Mouse (Mus musculus): Measurements from ENCODE around the gene Grik5. TPM values are rescaled to one million over a fixed set of nuclear protein-coding genes. Genes with fewer than 3 reads are reported as not detected.

The Grik5 gene
- polyA plus RNA-seq, 1 experiment from 2014 or later = 0.82 TPM

GRCm38 (mm10) chr7:24980439-24980838 lies 91.7 kb downstream of the Grik5 start:
- H3K27ac ChIP-seq (replicated peaks) = no peak overlapping the region
- H3K4me1 ChIP-seq (replicated peaks) = no peaks in the 10 kb centered on the region
- H3K4me3 ChIP-seq (replicated peaks) = no peak overlapping the region
- H3K36me3 ChIP-seq (replicated peaks) = no peaks in the 10 kb centered on the region
- H3K27me3 ChIP-seq = no peaks in the 10 kb centered on the region
- no peak overlapping the region for H3K4me2 ChIP-seq
- no peak overlapping the region for H3K9ac ChIP-seq
- WGBS (ENCODE audit: insufficient replicate concordance) = 61% methylated on average over 7 of the region's 7 CpGs
- H3K9me3 ChIP-seq (replicated peaks) = no peaks in the 10 kb centered on the region
- no peak for ATAC-seq (ENCODE audit: insufficient read depth)

GRCm38 (mm10) chr7:24978781-24979180 lies 93.4 kb downstream of the Grik5 start:
- WGBS (ENCODE audit: insufficient replicate concordance) = 17% methylated on average over 7 of the region's 7 CpGs
- Histone ChIP-seq H3K27ac (replicated peaks) (no peak overlapping the region), H3K4me1 (replicated peaks) (0 out of 2 replicates have a peak, but pooled peaks cover 6% of the 10 kb centered on the region), H3K9ac (no peak overlapping the region), H3K27me3 (no peaks in the 10 kb centered on the region), H3K9me3 (replicated peaks) (no peaks in the 10 kb centered on the region), H3K4me2 (no peak overlapping the region), H3K36me3 (replicated peaks) (no peaks in the 10 kb centered on the region), H3K4me3 (replicated peaks) (no peak overlapping the region)
- ATAC-seq (ENCODE audit: insufficient read depth) = no peak

DNA sequence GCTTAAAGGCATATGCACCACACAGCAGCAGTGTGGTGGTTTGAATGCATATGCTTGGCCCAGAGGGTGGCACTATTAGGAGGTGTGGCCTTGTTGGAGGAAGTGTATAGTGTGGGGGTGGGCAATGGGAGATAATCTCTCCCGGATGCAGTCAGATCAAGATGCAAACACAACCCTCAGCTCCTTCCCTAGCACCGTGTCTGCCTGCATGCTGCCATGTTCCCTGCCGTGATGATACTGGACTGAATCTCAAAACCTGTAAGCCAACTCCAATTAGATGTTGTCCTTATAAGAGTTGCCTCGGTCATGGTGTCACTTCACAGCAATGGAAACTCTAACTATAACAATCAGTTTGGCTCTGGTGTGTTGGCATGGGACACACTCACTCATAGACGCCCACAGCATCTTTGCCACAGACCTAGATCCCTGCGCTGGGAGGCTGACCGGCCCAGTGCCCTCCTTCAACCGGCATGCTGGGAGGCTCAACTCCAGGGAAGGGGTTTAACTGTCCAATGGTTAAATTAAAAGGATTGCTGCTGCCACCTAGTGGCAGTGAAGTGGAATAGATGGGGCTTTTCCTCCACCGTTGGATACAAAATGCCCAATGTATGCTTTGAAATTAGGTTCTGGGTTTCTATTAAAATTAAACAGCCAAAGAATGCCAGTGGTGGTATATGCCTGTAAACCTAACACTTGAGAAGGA lies 97.1 kb downstream of the Grik5 start:
- Histone ChIP-seq H3K36me3 (replicated peaks) (no peaks in the 10 kb centered on the region), H3K4me2 (peak overlapping the region; percentile 25; the same call in 1 of the 2 replicates), H3K9me3 (replicated peaks) (no peaks in the 10 kb centered on the region), H3K27ac (replicated peaks) (no peak overlapping the region), H3K27me3 (no peaks in the 10 kb centered on the region), H3K4me3 (replicated peaks) (no peak overlapping the region), H3K4me1 (replicated peaks) (peaks cover 30% of the 10 kb centered on the region), H3K9ac (no peak overlapping the region)
- WGBS (ENCODE audit: insufficient replicate concordance) = 18% methylated on average over 9 of the region's 9 CpGs
- ATAC-seq (ENCODE audit: insufficient read depth) = no peak

GRCm38 (mm10) chr7:24973902-24974301 lies 98.2 kb downstream of the Grik5 start:
- Histone ChIP-seq H3K4me3 (replicated peaks) (no peak overlapping the region), H3K9me3 (replicated peaks) (no peaks in the 10 kb centered on the region), H3K27ac (replicated peaks) (no peak overlapping the region), H3K4me2 (no peak overlapping the region), H3K27me3 (no peaks in the 10 kb centered on the region), H3K9ac (no peak overlapping the region), H3K36me3 (replicated peaks) (peaks cover 7% of the 10 kb centered on the region; the same call in 1 of the 2 replicates), H3K4me1 (replicated peaks) (peaks cover 30% of the 10 kb centered on the region)
- 60% methylated on average over 5 of the region's 5 CpGs for WGBS (ENCODE audit: insufficient replicate concordance)
- ATAC-seq (ENCODE audit: insufficient read depth) = no peak

DNA sequence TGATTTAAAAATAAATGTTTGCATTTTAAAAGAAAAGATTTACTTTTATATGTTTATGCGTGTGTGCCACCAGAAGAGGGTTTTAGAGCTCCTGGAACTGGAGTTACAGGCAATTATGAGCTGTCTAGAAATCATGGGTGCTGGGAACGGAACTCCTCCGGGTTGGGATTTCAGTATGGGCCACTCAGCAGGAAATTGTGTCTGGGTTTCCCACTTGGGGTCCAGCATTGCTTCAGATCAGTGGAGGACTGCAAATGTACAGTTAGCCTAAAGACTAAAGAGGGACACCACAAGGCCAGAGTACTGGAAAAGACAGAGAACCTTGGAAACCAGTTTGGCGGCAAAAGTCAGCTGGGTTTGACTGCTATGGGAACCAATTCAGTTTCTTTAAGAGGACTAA lies 98.9 kb downstream of the Grik5 start:
- Histone ChIP-seq H3K4me2 (peak overlapping the region; percentile 95), H3K27ac (replicated peaks) (no peak overlapping the region), H3K36me3 (replicated peaks) (peaks cover 7% of the 10 kb centered on the region; the same call in 1 of the 2 replicates), H3K9ac (no peak overlapping the region), H3K4me1 (replicated peaks) (peaks cover 30% of the 10 kb centered on the region), H3K4me3 (replicated peaks) (peak overlapping the region; percentile 72; the same call in 1 of the 2 replicates), H3K9me3 (replicated peaks) (no peaks in the 10 kb centered on the region), H3K27me3 (no peaks in the 10 kb centered on the region)
- no peak for ATAC-seq (ENCODE audit: insufficient read depth)
- WGBS (ENCODE audit: insufficient replicate concordance) = 74% methylated on average over 4 of the region's 4 CpGs

DNA sequence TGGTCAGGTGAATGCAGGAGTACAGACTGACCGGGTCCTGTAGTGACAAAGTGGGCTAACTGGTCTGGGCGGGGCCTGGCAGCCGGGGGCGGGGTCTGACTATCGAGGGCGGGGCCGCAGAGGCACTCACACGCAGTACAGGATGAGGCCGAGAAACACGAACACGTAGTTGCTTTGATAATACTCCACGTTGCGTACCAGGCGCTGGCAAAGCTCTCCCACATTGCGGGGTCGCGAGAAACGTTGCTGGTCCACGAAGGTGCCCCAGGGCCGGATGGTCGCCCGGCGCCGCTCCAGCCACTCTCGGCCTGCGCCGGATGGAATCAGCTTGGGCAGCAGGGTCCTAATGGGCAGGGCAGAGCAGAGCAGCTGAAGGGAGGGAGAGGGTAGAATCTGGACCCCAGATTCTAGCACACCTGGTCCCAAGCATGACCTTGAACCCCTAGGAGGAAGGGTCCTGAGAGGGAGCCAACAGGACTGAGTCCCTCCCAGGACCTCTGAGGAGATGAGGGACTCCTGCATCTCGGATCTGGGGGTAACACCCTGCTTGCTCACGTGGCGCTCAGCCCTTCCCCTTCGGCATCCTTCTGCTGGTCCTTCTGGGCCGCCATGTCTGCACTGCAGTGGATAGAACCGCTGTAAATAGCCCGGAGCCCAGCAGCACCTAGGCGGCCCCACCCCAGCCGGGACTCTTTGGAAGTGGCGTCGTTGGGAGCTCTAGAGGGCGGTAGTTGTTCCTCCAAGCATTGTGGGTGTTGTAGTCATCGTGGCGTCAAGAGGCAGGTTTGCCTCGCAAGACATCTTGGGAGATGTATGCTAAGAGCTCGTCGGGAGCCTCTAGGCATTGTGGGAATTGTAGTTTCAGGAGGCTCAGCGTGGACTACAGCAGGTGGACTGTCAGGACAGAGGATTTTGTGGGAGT lies 99.9 kb downstream of the Grik5 start, which contains the start of gene Rabac1:
TSS of gene Rabac1 (minus strand) at position 783 of the 922 bp plus-strand sequence.
- ATAC-seq (ENCODE audit: insufficient read depth) = peak; percentile 93
- WGBS (ENCODE audit: insufficient replicate concordance) = under 1% methylated on average over 45 of the region's 45 CpGs

DNA sequence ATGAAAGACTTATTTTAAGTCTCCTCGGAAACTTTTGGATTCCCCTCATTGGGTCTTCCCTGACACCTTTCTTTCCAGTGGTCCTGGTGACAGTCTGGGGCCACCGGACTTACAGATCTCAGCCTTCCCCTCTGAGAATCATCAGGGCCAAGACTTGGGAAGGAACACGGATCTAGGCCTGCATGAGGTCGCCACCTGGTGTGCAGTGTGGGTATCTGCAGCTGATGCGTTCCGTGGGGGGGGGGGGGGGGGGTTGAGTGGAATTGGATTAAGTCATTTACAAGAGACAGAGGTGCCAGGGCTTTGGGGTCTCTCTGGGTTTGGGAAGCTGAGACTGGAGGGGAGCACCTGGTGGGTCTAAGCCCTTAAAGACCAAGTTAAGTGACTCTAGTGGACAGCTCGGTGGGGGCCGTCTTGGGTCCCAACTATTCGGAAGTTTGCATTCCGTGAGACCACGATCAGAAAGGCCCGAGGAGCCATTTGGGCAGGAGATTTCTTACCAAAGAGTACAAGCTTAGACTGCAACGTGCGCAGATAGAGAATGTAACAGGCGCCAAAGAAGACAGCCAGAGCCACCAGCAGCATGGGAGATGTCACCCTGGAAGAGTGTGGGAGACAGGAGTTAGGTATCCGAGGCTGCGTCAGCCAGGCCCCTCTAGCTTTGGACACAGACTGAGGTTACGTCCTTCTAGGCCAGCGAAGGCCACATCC lies 100.7 kb downstream of the Grik5 start:
- 9% methylated on average over 19 of the region's 19 CpGs for WGBS (ENCODE audit: insufficient replicate concordance)
- H3K27ac ChIP-seq (replicated peaks) = peak overlapping the region; percentile 85
- H3K27me3 ChIP-seq = no peaks in the 10 kb centered on the region
- peak overlapping the region; percentile 95 for H3K4me2 ChIP-seq
- ATAC-seq (ENCODE audit: insufficient read depth) = no peak; the same call in 1 of the 2 replicates
- no peaks in the 10 kb centered on the region for H3K9me3 ChIP-seq (replicated peaks)
- peak overlapping the region; percentile 72 for H3K4me3 ChIP-seq (replicated peaks)
- H3K9ac ChIP-seq = peak overlapping the region; percentile 74; the same call in 1 of the 2 replicates
- peaks cover 30% of the 10 kb centered on the region for H3K4me1 ChIP-seq (replicated peaks)
- peaks cover 7% of the 10 kb centered on the region; the same call in 1 of the 2 replicates for H3K36me3 ChIP-seq (replicated peaks)

More for the DNA sequence above, 99.9 kb downstream of the Grik5 start, which contains the start of gene Rabac1:
- peak within 1 kb of the TSS; percentile 95 for H3K4me2 ChIP-seq
- no peaks in the 10 kb centered on the region for H3K27me3 ChIP-seq
- peaks cover 7% of the 10 kb centered on the region; the same call in 1 of the 2 replicates for H3K36me3 ChIP-seq (replicated peaks)
- H3K4me3 ChIP-seq (replicated peaks) = peak within 1 kb of the TSS; percentile 72
- H3K27ac ChIP-seq (replicated peaks) = peak within 1 kb of the TSS; percentile 85
- peaks cover 30% of the 10 kb centered on the region for H3K4me1 ChIP-seq (replicated peaks)
- H3K9me3 ChIP-seq (replicated peaks) = no peaks in the 10 kb centered on the region
- peak within 1 kb of the TSS; percentile 74 for H3K9ac ChIP-seq

- Histone ChIP-seq H3K27me3 (no peaks in the 10 kb centered on the region), H3K9ac (no peak overlapping the region), H3K9me3 (replicated peaks) (no peaks in the 10 kb centered on the region), H3K36me3 (replicated peaks) (peaks cover 7% of the 10 kb centered on the region; the same call in 1 of the 2 replicates), H3K4me2 (no peak overlapping the region), H3K4me3 (replicated peaks) (no peak overlapping the region), H3K4me1 (replicated peaks) (peaks cover 30% of the 10 kb centered on the region), H3K27ac (replicated peaks) (no peak overlapping the region)
- WGBS (ENCODE audit: insufficient replicate concordance) = 76% methylated on average over 3 of the region's 3 CpGs
- ATAC-seq (ENCODE audit: insufficient read depth) = no peak
These were observed 101.8 kb downstream of the Grik5 start for GRCm38 (mm10) chr7:24970341-24970740.

GRCm38 (mm10) chr7:24969805-24970204 lies 102.3 kb downstream of the Grik5 start:
- Histone ChIP-seq H3K4me3 (replicated peaks) (no peak overlapping the region), H3K36me3 (replicated peaks) (peaks cover 7% of the 10 kb centered on the region; the same call in 1 of the 2 replicates), H3K9me3 (replicated peaks) (no peaks in the 10 kb centered on the region), H3K4me1 (replicated peaks) (peaks cover 27% of the 10 kb centered on the region), H3K9ac (no peak overlapping the region), H3K27ac (replicated peaks) (no peak overlapping the region), H3K27me3 (no peaks in the 10 kb centered on the region), H3K4me2 (no peak overlapping the region)
- WGBS (ENCODE audit: insufficient replicate concordance) = 72% methylated on average over 12 of the region's 12 CpGs
- no peak for ATAC-seq (ENCODE audit: insufficient read depth)

DNA sequence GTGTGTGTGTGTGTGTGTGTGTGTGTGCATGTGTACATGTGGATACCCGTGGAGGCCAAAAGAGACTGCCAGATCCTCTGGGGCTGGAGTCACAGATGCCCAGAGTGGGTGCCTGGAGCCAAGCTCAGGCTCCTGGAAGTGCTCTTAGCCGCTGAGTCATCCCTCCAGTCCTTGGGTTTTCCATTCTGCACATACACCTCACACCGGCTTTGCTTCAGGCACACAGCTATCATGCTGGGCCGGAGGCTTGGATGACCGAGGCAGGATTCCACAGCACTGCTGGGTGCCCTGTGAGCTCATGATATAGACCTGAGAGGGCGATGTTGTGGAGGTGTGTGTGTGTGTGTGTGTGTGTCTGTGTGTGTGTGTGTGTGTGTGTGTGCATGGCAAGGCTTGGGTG lies 103.7 kb downstream of the Grik5 start:
- no peaks in the 10 kb centered on the region for H3K27me3 ChIP-seq
- no peak overlapping the region for H3K4me2 ChIP-seq
- H3K27ac ChIP-seq (replicated peaks) = no peak overlapping the region
- no peak overlapping the region for H3K9ac ChIP-seq
- no peak for ATAC-seq (ENCODE audit: insufficient read depth)
- peaks cover 24% of the 10 kb centered on the region for H3K4me1 ChIP-seq (replicated peaks)
- peaks cover 7% of the 10 kb centered on the region; the same call in 1 of the 2 replicates for H3K36me3 ChIP-seq (replicated peaks)
- no peak overlapping the region for H3K4me3 ChIP-seq (replicated peaks)
- WGBS (ENCODE audit: insufficient replicate concordance) = 69% methylated on average over 6 of the region's 6 CpGs
- no peaks in the 10 kb centered on the region for H3K9me3 ChIP-seq (replicated peaks)
